Mouse (Mus musculus) skeletal muscle tissue, adult 2 months (tissue): ENCODE measurements around the gene Snrnp40.

Experiments used
- DNase-seq: peaks from one replicate; pipeline ENCODE4 v3.0.0-alpha.2; 2012; ENCODE audit warnings: low read depth, low spot score

The Snrnp40 gene

GRCm38 (mm10) chr4:130359486-130360237 is at the start of gene Snrnp40, which contains the start of gene Zcchc17:
Gene Snrnp40, plus strand, starts transcription at chr4:130360132.
Gene Zcchc17, minus strand, starts transcription at chr4:130359943.
- peak; percentile 98 for DNase-seq

GRCm38 (mm10) chr4:130312526-130312925 is 47.4 kb upstream of the Snrnp40 start:
- DNase-seq, result peak; percentile 58

GRCm38 (mm10) chr4:130313552-130313951 is 46.4 kb upstream of the Snrnp40 start:
- DNase-seq, result no peak

- DNase-seq, result no peak
Observed at GRCm38 (mm10) chr4:130315771-130316527, 44.0 kb upstream of the Snrnp40 start.

- DNase-seq, result no peak
Observed at GRCm38 (mm10) chr4:130316691-130317090, 43.2 kb upstream of the Snrnp40 start.

GRCm38 (mm10) chr4:130318122-130318521 is 41.8 kb upstream of the Snrnp40 start:
- DNase-seq, result no peak

- DNase-seq, result no peak
Observed at GRCm38 (mm10) chr4:130319564-130319963, 40.4 kb upstream of the Snrnp40 start.

- DNase-seq, result no peak
Observed at GRCm38 (mm10) chr4:130321640-130322039, 38.3 kb upstream of the Snrnp40 start.

- DNase-seq, result no peak
Observed at GRCm38 (mm10) chr4:130322567-130322966, 37.4 kb upstream of the Snrnp40 start.

- DNase-seq, result no peak
Observed at GRCm38 (mm10) chr4:130323165-130323564, 36.8 kb upstream of the Snrnp40 start.

- peak; percentile 54 for DNase-seq
Observed at GRCm38 (mm10) chr4:130323607-130324006, 36.3 kb upstream of the Snrnp40 start.

- no peak for DNase-seq
Observed at GRCm38 (mm10) chr4:130325446-130325845, 34.5 kb upstream of the Snrnp40 start.

- no peak for DNase-seq
Observed at GRCm38 (mm10) chr4:130327366-130327765, 32.6 kb upstream of the Snrnp40 start.

- no peak for DNase-seq
Observed at GRCm38 (mm10) chr4:130335867-130336266, 24.1 kb upstream of the Snrnp40 start.

- peak; percentile 66 for DNase-seq
Observed at GRCm38 (mm10) chr4:130341691-130342090, 18.2 kb upstream of the Snrnp40 start.

- DNase-seq, result no peak
Observed at GRCm38 (mm10) chr4:130349666-130350065, 10.3 kb upstream of the Snrnp40 start.

GRCm38 (mm10) chr4:130350690-130351422 is 9.1 kb upstream of the Snrnp40 start:
- DNase-seq, result no peak

- DNase-seq, result no peak
Observed at GRCm38 (mm10) chr4:130352588-130352987, 7.3 kb upstream of the Snrnp40 start.

GRCm38 (mm10) chr4:130357946-130358345 is 2.0 kb upstream of the Snrnp40 start:
- DNase-seq, result no peak

GRCm38 (mm10) chr4:130360238-130360590 is 282 bp downstream of the Snrnp40 start:
- no peak for DNase-seq

GRCm38 (mm10) chr4:130376675-130377074 is 16.7 kb downstream of the Snrnp40 start:
- DNase-seq, result no peak

- no peak for DNase-seq
Observed at GRCm38 (mm10) chr4:130377500-130377899, 17.6 kb downstream of the Snrnp40 start.
